Mouse (Mus musculus) erythroid progenitor cell, adult 5-6 weeks (primary cell): ENCODE data around the gene Ifnar1. TPM values are rescaled to one million over a fixed set of nuclear protein-coding genes. Genes with fewer than 3 reads are reported as not detected.

ENCODE experiments used
- ATAC-seq: replicated peaks from 2 replicates; pipeline ENCODE4 v1.8.0; 2016; ENCODE audit warnings: moderate number of reproducible peaks, mild to moderate bottlenecking, moderate TSS enrichment, inconsistent platforms; ENCODE audit not compliant: poor library complexity, low FRiP score, severe bottlenecking
- total RNA-seq, 2 experiments: library from RNA; stranded (forward) in 1 of 2; stranded (reverse) in 1 of 2; fragments of 150-400 nt in 1 of 2; fragments of 186-747, 209-891 nt in 1 of 2; gene quantifications; 2 replicates each; pipeline versions ENCODE4 v1.2.3 to v1.2.4; 2015 to 2017; ENCODE audit warnings: low replicate concordance in 2 of 2

Ifnar1 gene
- total RNA-seq, 2 experiments from 2014 or later: 31.9 to 38.1 TPM

GRCm38 (mm10) chr16:91555017-91555605 lies 70.1 kb downstream of the Ifnar1 start:
- ATAC-seq: no peak

DNA sequence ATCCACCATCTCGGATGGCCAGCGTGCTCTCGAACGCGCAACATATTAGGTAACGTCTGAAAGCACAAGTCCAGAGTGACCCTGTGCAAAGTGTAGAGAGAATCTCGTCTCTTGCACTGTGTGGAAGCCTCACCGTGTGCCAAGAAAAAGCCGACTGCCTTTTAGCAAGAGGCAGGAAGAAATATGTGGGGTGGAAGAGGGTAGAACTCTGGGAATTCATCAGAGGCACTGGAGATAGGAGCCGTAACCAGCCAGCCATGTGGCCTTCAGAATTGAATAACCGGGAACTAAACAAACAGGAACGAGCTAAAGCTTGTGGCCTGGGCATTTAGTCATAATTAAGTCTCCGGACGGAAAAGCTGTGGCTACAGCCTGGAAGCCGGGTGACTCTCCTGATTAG lies 71.6 kb downstream of the Ifnar1 start:
- no peak for ATAC-seq

Other genes with a start within 250 kb of the Ifnar1 start
- not detected in 2 replicates for gene Olig1, start 215.5 kb upstream of the Ifnar1 start, total RNA-seq (2015; ENCODE audit: low replicate concordance)
- gene Olig1, start 215.5 kb upstream of the Ifnar1 start, total RNA-seq (2017; ENCODE audit: low replicate concordance): not detected in 2 replicates
- gene Ifnar2, start 112.5 kb upstream of the Ifnar1 start, total RNA-seq (2015; ENCODE audit: low replicate concordance): 94.3 and 165 TPM in 2 replicates
- gene Ifnar2, start 112.5 kb upstream of the Ifnar1 start, total RNA-seq (2017; ENCODE audit: low replicate concordance): 71.6 and 141 TPM in 2 replicates
- gene Gm21970, start 93.5 kb upstream of the Ifnar1 start, total RNA-seq (2015; ENCODE audit: low replicate concordance): 4.7 and 12.6 TPM in 2 replicates
- not detected in 2 replicates for gene Gm21970, start 93.5 kb upstream of the Ifnar1 start, total RNA-seq (2017; ENCODE audit: low replicate concordance)
- gene Il10rb, start 79.1 kb upstream of the Ifnar1 start, total RNA-seq (2015; ENCODE audit: low replicate concordance): 21.8 and 37.8 TPM in 2 replicates
- gene Il10rb, start 79.1 kb upstream of the Ifnar1 start, total RNA-seq (2017; ENCODE audit: low replicate concordance): 20.5 and 33.1 TPM in 2 replicates
- 5.4 and 6.1 TPM in 2 replicates for gene Ifngr2, start 61.8 kb downstream of the Ifnar1 start, total RNA-seq (2015; ENCODE audit: low replicate concordance)
- 2.3 and 5.8 TPM in 2 replicates for gene Ifngr2, start 61.8 kb downstream of the Ifnar1 start, total RNA-seq (2017; ENCODE audit: low replicate concordance)
- 19.8 and 22.2 TPM in 2 replicates for gene Tmem50b, start 112.6 kb downstream of the Ifnar1 start, total RNA-seq (2015; ENCODE audit: low replicate concordance)
- 9.2 and 10.7 TPM in 2 replicates for gene Tmem50b, start 112.6 kb downstream of the Ifnar1 start, total RNA-seq (2017; ENCODE audit: low replicate concordance)
- gene Dnajc28, start 133.8 kb downstream of the Ifnar1 start, total RNA-seq (2015; ENCODE audit: low replicate concordance): 1.3 and 2.2 TPM in 2 replicates
- gene Dnajc28, start 133.8 kb downstream of the Ifnar1 start, total RNA-seq (2017; ENCODE audit: low replicate concordance): 3.1 and 3.5 TPM in 2 replicates
- 47.9 and 60.8 TPM in 2 replicates for gene Gart, start 161.7 kb downstream of the Ifnar1 start, total RNA-seq (2015; ENCODE audit: low replicate concordance)
- 48.5 and 63.1 TPM in 2 replicates for gene Gart, start 161.7 kb downstream of the Ifnar1 start, total RNA-seq (2017; ENCODE audit: low replicate concordance)
- gene Son, start 162.3 kb downstream of the Ifnar1 start, total RNA-seq (2015; ENCODE audit: low replicate concordance): 365 and 449 TPM in 2 replicates
- gene Son, start 162.3 kb downstream of the Ifnar1 start, total RNA-seq (2017; ENCODE audit: low replicate concordance): 237 and 325 TPM in 2 replicates
- gene Donson, start 203.5 kb downstream of the Ifnar1 start, total RNA-seq (2015; ENCODE audit: low replicate concordance): 97.3 and 123 TPM in 2 replicates
- 212 and 232 TPM in 2 replicates for gene Donson, start 203.5 kb downstream of the Ifnar1 start, total RNA-seq (2017; ENCODE audit: low replicate concordance)
- 49.7 and 69.6 TPM in 2 replicates for gene Cryzl1, start 243.7 kb downstream of the Ifnar1 start, total RNA-seq (2015; ENCODE audit: low replicate concordance)
- 79.6 and 125 TPM in 2 replicates for gene Cryzl1, start 243.7 kb downstream of the Ifnar1 start, total RNA-seq (2017; ENCODE audit: low replicate concordance)
- 133 and 192 TPM in 2 replicates for gene Itsn1, start 244.0 kb downstream of the Ifnar1 start, total RNA-seq (2015; ENCODE audit: low replicate concordance)
- 435 and 485 TPM in 2 replicates for gene Itsn1, start 244.0 kb downstream of the Ifnar1 start, total RNA-seq (2017; ENCODE audit: low replicate concordance)